Mouse (Mus musculus) CH12.LX (cell line): ENCODE measurements around the gene Myt1. TPM values are rescaled to one million over a fixed set of nuclear protein-coding genes. Genes with fewer than 3 reads are reported as not detected.
A peak's percentile ranks its signal among the peaks of the same experiment; 100 is the strongest.

Experiments used
- DNase-seq: peaks from one replicate; pipeline ENCODE4 v3.0.0-alpha.2; 2013; ENCODE audit errors: extremely low read depth
- H3K27ac ChIP-seq: 2 replicates; pipeline ENCODE4 v1.5.1; 2012; ENCODE audit warnings: low read depth, mild to moderate bottlenecking, control low read depth, moderate library complexity; ENCODE audit not compliant: insufficient read depth
- H3K27me3 ChIP-seq: replicated peaks from 2 replicates; pipeline ENCODE3; 2012; ENCODE audit warnings: inconsistent platforms
- H3K36me3 ChIP-seq, 2 experiments: replicated peaks in 1 of 2; 2 replicates each; pipeline versions ENCODE3 to v1.6.1; 2012; ENCODE audit warnings: inconsistent platforms in 1 of 2, low read length in 1 of 2, mild to moderate bottlenecking in 1 of 2, mixed read lengths in 1 of 2, moderate library complexity in 1 of 2; ENCODE audit not compliant: control insufficient read depth in 1 of 2, insufficient read depth in 1 of 2
- H3K4me1 ChIP-seq, 2 experiments: 2 replicates each; pipeline ENCODE4 v1.6.1; 2012; ENCODE audit warnings: inconsistent platforms in 1 of 2, moderate library complexity in 1 of 2; ENCODE audit not compliant: insufficient read depth in 2 of 2, control insufficient read depth in 1 of 2
- H3K4me2 ChIP-seq: 2 replicates; pipeline ENCODE4 v1.6.1; 2012; ENCODE audit warnings: low read depth, mild to moderate bottlenecking, control low read depth; ENCODE audit not compliant: poor library complexity, insufficient read depth, severe bottlenecking
- H3K4me3 ChIP-seq, 3 experiments: fragments of 150-350 bp in 1 of 3; sonication (generic) in 1 of 3; replicated peaks in 1 of 3; 2 replicates each; pipeline versions ENCODE3 to v1.5.1; 2011 to 2012; ENCODE audit warnings: low read depth in 2 of 3, low read length in 2 of 3, mild to moderate bottlenecking in 2 of 3, moderate library complexity in 2 of 3, control low read depth in 1 of 3, improper control_type of control experiment in 1 of 3, inconsistent platforms in 1 of 3, mixed read lengths in 1 of 3; ENCODE audit not compliant: poor library complexity in 1 of 3
- H3K79me2 ChIP-seq: replicated peaks from 2 replicates; pipeline ENCODE4 v1.6.1; 2012; ENCODE audit warnings: mild to moderate bottlenecking, moderate library complexity; ENCODE audit not compliant: control insufficient read depth, poor library complexity, insufficient read depth, severe bottlenecking; ENCODE audit errors: extremely low read depth
- H3K9ac ChIP-seq: 2 replicates; pipeline ENCODE4 v1.6.1; 2012; ENCODE audit warnings: low read depth, mild to moderate bottlenecking, control low read depth, moderate library complexity; ENCODE audit not compliant: insufficient read depth
- H3K9me3 ChIP-seq: replicated peaks from 2 replicates; pipeline ENCODE3; 2012; ENCODE audit warnings: low read length, inconsistent platforms, mixed read lengths
- BHLHE40 ChIP-seq: IDR thresholded peaks from 2 replicates; pipeline ENCODE4 v1.6.1; 2011; ENCODE audit warnings: mild to moderate bottlenecking, low read depth, low read length, improper control_type of control experiment
- CHD1 ChIP-seq: IDR thresholded peaks from 2 replicates; pipeline ENCODE4 v1.6.1; 2012; ENCODE audit warnings: low read depth, low read length, improper control_type of control experiment, inconsistent platforms
- CHD2 ChIP-seq: IDR thresholded peaks from 2 replicates; pipeline ENCODE4 v1.6.1; 2011; ENCODE audit warnings: low read length, improper control_type of control experiment
- CTCF ChIP-seq, 2 experiments: IDR thresholded peaks in 1 of 2; conservative IDR thresholded peaks in 1 of 2; 2 replicates each; pipeline ENCODE4 v1.5.1; 2011 to 2012; ENCODE audit warnings: low read depth in 2 of 2, low read length in 2 of 2, improper control_type of control experiment in 1 of 2, inconsistent platforms in 1 of 2, mild to moderate bottlenecking in 1 of 2, moderate library complexity in 1 of 2
- E2F4 ChIP-seq: IDR thresholded peaks from 2 replicates; pipeline ENCODE4 v1.6.1; 2011; ENCODE audit warnings: low read depth, low read length, improper control_type of control experiment; ENCODE audit not compliant: insufficient replicate concordance
- ELF1 ChIP-seq: IDR thresholded peaks from 2 replicates; pipeline ENCODE4 v1.6.1; 2014; ENCODE audit warnings: low read depth, mild to moderate bottlenecking, inconsistent platforms, low read length, improper control_type of control experiment
- ETS1 ChIP-seq: conservative IDR thresholded peaks from 2 replicates; pipeline ENCODE4 v1.6.1; 2012; ENCODE audit warnings: low read depth, mild to moderate bottlenecking, inconsistent platforms, low read length, improper control_type of control experiment, moderate library complexity
- KAT2A ChIP-seq: IDR thresholded peaks from 2 replicates; pipeline ENCODE4 v1.6.1; 2012; ENCODE audit warnings: low read length, improper control_type of control experiment, inconsistent platforms; ENCODE audit not compliant: insufficient replicate concordance
- MAX ChIP-seq: IDR thresholded peaks from 2 replicates; pipeline ENCODE4 v1.6.1; 2011; ENCODE audit warnings: low read length, improper control_type of control experiment
- MAZ ChIP-seq: IDR thresholded peaks from 2 replicates; pipeline ENCODE4 v1.6.1; 2012; ENCODE audit warnings: low read depth, mild to moderate bottlenecking, inconsistent platforms, low read length, improper control_type of control experiment, moderate library complexity
- NRF1 ChIP-seq: IDR thresholded peaks from 2 replicates; pipeline ENCODE4 v1.6.1; 2014; ENCODE audit warnings: low read depth, mild to moderate bottlenecking, inconsistent platforms, low read length, improper control_type of control experiment, moderate library complexity
- PAX5 ChIP-seq: IDR thresholded peaks from 2 replicates; pipeline ENCODE4 v1.6.1; 2012; ENCODE audit warnings: low read length, inconsistent platforms, mixed read lengths
- POLR2A ChIP-seq: IDR thresholded peaks from 2 replicates; pipeline ENCODE4 v1.6.1; 2011; ENCODE audit warnings: low read depth, mild to moderate bottlenecking, improper control_type of control experiment, low read length
- RAD21 ChIP-seq: IDR thresholded peaks from 2 replicates; pipeline ENCODE4 v1.6.1; 2011; ENCODE audit warnings: low read depth, mild to moderate bottlenecking, low read length, improper control_type of control experiment, moderate library complexity
- RCOR1 ChIP-seq: conservative IDR thresholded peaks from 2 replicates; pipeline ENCODE4 v1.6.1; 2012; ENCODE audit warnings: low read depth, mild to moderate bottlenecking, inconsistent platforms, low read length, improper control_type of control experiment
- SIN3A ChIP-seq: IDR thresholded peaks from 2 replicates; pipeline ENCODE4 v1.6.1; 2012; ENCODE audit warnings: low read length, improper control_type of control experiment, inconsistent platforms
- SMC3 ChIP-seq: IDR thresholded peaks from 2 replicates; pipeline ENCODE4 v1.6.1; 2011; ENCODE audit warnings: low read depth, low read length, improper control_type of control experiment
- TBP ChIP-seq: conservative IDR thresholded peaks from 2 replicates; pipeline ENCODE4 v1.6.1; 2011; ENCODE audit warnings: low read depth, low read length, improper control_type of control experiment
- UBTF ChIP-seq: IDR thresholded peaks from 2 replicates; pipeline ENCODE4 v1.6.1; 2012; ENCODE audit warnings: low read depth, mild to moderate bottlenecking, inconsistent platforms, low read length, improper control_type of control experiment, moderate library complexity
- USF1 ChIP-seq: IDR thresholded peaks from 2 replicates; pipeline ENCODE4 v1.6.1; 2014; ENCODE audit warnings: low read depth, mild to moderate bottlenecking, inconsistent platforms, low read length, improper control_type of control experiment
- USF2 ChIP-seq: conservative IDR thresholded peaks from 2 replicates; pipeline ENCODE4 v1.6.1; 2011; ENCODE audit warnings: low read depth, low read length, improper control_type of control experiment
- ZC3H11A ChIP-seq: IDR thresholded peaks from 2 replicates; pipeline ENCODE4 v1.6.1; 2012; ENCODE audit warnings: low read depth, mild to moderate bottlenecking, inconsistent platforms, low read length, improper control_type of control experiment
- dilution Hi-C: fragments of 300-500 bp; cut with MboI; formaldehyde crosslinking; loops from 2 replicates; pipeline ENCODE4 v1.14.3; 2020; ENCODE audit warnings: low sequenced_read_pairs; ENCODE audit not compliant: extremely low pct_unique_long_range_greater_than_20kb, extremely low pct_ligation_motif_present
- in situ Hi-C: fragments of 300-500 bp; cut with MboI; formaldehyde crosslinking; loops from 3 replicates; pipeline ENCODE4 v1.14.3; 2019; ENCODE audit warnings: low sequenced_read_pairs, low pct_ligation_motif_present, low pct_unique_long_range_greater_than_20kb, mixed read lengths
- polyA plus RNA-seq: library from polyadenylated mRNA; unstranded; fragments of >175 nt; gene quantifications from 2 replicates; pipeline ENCODE4 v1.2.1, GENCODE M21; 2012; ENCODE audit warnings: low read depth; ENCODE audit not compliant: insufficient read length
- total RNA-seq, 2 experiments: library from RNA; depleted of rRNA; stranded (reverse); fragments of 300-350 nt in 1 of 2; fragments of >200 nt in 1 of 2; gene quantifications; 2 replicates each; pipeline ENCODE4 v1.2.3; 2012 to 2014

Gene Myt1
- total and polyA plus RNA-seq, 3 experiments = not detected

DNA sequence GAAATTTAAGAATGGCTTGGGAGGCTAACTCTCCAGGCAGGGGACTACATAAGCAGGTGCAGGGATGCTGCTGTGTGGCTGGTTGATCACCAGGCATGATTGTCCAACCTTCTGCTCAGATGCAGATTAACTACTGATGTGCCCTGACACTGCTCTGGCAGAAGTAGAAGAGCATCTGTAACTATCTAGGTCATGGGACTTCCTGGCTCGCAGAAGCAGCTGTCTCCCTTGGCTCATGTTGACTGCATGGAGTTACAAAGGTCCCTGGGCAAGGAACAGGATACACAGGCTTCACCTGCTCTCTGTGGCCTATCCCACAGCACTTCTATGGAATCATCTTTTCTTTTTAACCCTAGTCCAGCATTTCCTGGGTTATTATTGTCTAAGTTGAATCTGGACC lies 12.7 kb downstream of the Myt1 start:
- H3K36me3 ChIP-seq = no peaks in the 10 kb centered on the region
- H3K4me2 ChIP-seq = no peak overlapping the region
- TF ChIP-seq USF2 (no peak), CHD1 (no peak), MAZ (no peak), BHLHE40 (no peak), PAX5 (no peak), ZC3H11A (no peak), SIN3A (no peak), TBP (no peak), POLR2A (no peak), SMC3 (no peak), E2F4 (no peak), USF1 (no peak)
- no peak overlapping the region for H3K9ac ChIP-seq
- no peaks in the 10 kb centered on the region for H3K9me3 ChIP-seq
- dilution Hi-C loops (no loop called here), in situ Hi-C loops (no loop called here)
- no peaks in the 10 kb centered on the region for H3K4me1 ChIP-seq
- H3K27ac ChIP-seq = no peak overlapping the region
- no peak for DNase-seq
- H3K4me3 ChIP-seq = no peak overlapping the region
- H3K79me2 ChIP-seq = no peaks in the 10 kb centered on the region
- peaks cover 70% of the 10 kb centered on the region for H3K27me3 ChIP-seq

DNA sequence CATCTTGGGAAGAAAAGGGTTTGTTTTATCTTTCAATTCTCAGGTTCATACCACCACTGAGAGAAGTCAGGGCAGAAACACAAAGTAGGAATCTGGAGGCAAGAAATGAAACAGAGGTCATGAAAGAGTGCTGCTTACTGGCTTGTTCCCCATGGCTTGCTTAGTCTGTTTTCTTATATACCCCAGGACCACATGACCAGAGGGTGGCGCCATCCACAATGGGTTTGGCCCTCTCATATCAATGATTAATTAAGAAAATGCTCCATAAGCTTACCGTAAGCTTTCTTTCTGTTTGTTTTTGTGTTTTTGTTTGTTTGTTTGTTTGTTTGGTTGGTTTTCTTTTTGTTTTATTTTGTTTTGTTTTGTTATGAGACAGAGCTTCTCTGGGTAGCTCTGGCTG lies 14.6 kb downstream of the Myt1 start:
- Histone ChIP-seq H3K36me3 (no peaks in the 10 kb centered on the region), H3K79me2 (no peaks in the 10 kb centered on the region), H3K9ac (no peak overlapping the region), H3K4me3 (no peak overlapping the region), H3K27ac (no peak overlapping the region), H3K4me1 (no peaks in the 10 kb centered on the region), H3K4me2 (no peak overlapping the region), H3K27me3 (peaks cover 71% of the 10 kb centered on the region), H3K9me3 (no peaks in the 10 kb centered on the region)
- DNase-seq = peak; percentile 8
- dilution Hi-C loops (no loop called here), in situ Hi-C loops (no loop called here)
- TF ChIP-seq ELF1 = no peak
- no peak for TF ChIP-seq RCOR1
- TF ChIP-seq NRF1 = no peak
- TF ChIP-seq ZC3H11A = no peak
- TF ChIP-seq RAD21 = peak; percentile 24; the same call in 1 of the 2 replicates
- TF ChIP-seq SMC3 = peak; percentile 18
- TF ChIP-seq MAZ = no peak
- no peak for TF ChIP-seq UBTF
- no peak for TF ChIP-seq ETS1
- TF ChIP-seq MAX = no peak
- peak in 1 of 2 experiments; percentile 45; a peak in 2 of 4 replicates for TF ChIP-seq CTCF (conservative IDR thresholded peaks at IDR 0.05 in 1 of 2, IDR thresholded peaks at IDR 0.05 in 1 of 2; ENCODE audit: low read depth in 2 of 2, low read length in 2 of 2)
- TF ChIP-seq POLR2A = no peak
- TF ChIP-seq KAT2A = no peak
- TF ChIP-seq E2F4 = no peak
- no peak for TF ChIP-seq USF2
- no peak for TF ChIP-seq BHLHE40
- TF ChIP-seq CHD2 = no peak
